Mouse (Mus musculus) monocyte, adult 5-6 weeks (primary cell): ENCODE results near the gene Kif6. TPM values are rescaled to one million over a fixed set of nuclear protein-coding genes. Genes with fewer than 3 reads are reported as not detected.

Source experiments
- ATAC-seq: fragments of 153-309, 156-312 bp; replicated peaks from 2 replicates; pipeline ENCODE4 v1.8.0; 2017; ENCODE audit warnings: mild to moderate bottlenecking; ENCODE audit not compliant: low TSS enrichment, insufficient number of reproducible peaks, severe bottlenecking, poor library complexity, low FRiP score
- total RNA-seq: library from RNA; stranded (forward); fragments of 200-1000, 200-491, 200-594 nt; gene quantifications from 3 replicates; pipeline ENCODE4 v1.2.3, GENCODE M21; 2017

The Kif6 gene
- total RNA-seq, 1 experiment from 2014 or later, result not detected

DNA sequence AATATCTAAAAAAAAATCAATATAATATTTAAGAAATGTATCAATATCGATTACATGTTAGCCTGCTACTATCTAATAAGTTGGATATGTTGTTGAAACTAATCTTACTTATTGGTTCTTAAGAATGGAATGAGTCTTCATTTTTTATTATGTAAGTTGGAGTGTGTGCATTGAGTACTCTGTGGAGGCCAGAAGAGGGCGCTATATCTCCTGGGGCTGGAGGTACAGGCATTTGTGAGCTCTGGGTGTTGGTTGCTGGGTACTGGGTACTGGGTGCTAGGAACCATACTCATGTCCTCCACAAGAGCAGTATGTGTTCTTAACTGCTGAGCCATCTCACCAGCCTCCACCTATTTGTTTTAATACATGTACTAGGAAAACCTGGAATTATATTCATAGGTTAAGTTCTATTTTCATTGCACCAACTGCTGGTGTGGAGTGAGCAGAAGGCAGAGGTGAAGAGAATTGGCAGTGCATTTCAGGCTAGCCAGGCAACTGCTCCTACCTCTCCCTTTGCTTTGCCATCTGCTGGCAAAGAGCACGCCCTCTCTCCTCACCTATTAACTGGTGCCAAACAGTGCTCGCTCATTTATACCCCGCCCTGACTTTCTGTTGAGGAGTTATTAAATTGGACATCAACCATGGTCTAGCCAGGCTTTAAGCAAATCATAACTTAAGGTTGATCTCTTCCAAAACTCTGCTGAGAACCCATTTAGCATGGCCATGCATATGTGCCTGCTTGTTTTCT lies 199.1 kb downstream of the Kif6 start:
- no peak for ATAC-seq

DNA sequence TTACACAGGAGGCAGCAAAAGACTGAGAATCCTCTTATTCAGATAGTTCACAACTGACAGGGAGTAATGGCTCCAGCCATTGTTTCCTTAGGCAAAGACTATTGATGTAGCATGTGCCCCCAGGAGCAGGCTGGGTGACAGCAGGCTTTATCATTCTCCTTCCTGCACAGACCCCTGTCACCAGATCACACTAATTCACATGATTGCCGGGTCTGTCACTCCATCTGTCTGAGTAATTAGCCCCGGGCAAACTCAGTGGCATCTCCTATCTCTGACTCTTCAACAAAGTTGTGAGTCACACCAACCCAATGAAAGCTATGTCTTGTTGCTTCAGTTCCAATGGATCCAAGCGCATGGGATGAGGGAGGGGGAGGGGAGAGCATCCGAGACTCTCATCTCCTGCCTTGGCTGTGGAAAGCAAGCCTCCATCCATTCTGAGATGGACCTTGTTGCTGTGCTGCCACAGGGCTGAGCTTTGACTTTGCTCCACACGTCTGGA lies 201.2 kb downstream of the Kif6 start:
- ATAC-seq, result no peak

DNA sequence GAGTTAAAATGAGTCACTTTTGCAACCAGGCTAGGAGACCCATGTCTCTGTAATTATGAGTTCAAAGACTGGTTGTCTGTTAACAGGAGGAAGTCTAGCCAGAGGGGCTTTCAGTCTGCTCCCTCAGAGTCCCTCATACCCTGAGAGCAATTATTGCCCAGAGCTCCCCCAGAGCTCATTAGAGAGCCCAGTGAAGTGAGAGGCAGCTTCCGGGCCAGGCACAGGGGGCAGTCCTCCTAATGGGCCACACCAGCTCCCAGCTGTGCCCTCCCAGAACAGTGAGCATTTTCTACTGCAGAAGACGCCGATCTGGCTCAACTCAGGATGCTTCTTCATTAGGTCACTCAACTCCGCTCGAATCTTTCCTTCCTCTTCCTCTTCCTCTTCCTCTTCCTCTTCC lies 201.8 kb downstream of the Kif6 start:
- no peak for ATAC-seq

DNA sequence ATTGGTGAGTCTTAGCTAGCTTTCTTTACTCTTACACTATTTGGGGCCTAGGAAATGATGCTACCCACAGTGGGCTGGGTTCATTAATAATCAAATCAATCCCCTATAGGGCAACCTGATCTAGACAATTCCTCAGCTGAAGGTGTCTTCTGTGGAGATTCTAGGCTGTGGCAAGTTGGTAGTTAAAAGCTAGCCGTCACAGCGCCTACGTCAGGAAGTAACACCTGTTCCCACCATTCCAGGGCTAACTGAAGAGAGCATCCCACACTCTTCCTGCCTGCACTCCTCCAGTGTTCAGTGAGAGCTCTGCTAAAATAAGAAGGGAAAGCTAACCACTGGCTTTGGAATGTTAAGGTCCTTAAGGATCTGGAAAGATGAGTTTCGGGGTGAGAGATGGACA lies 205.3 kb downstream of the Kif6 start:
- no peak for ATAC-seq

DNA sequence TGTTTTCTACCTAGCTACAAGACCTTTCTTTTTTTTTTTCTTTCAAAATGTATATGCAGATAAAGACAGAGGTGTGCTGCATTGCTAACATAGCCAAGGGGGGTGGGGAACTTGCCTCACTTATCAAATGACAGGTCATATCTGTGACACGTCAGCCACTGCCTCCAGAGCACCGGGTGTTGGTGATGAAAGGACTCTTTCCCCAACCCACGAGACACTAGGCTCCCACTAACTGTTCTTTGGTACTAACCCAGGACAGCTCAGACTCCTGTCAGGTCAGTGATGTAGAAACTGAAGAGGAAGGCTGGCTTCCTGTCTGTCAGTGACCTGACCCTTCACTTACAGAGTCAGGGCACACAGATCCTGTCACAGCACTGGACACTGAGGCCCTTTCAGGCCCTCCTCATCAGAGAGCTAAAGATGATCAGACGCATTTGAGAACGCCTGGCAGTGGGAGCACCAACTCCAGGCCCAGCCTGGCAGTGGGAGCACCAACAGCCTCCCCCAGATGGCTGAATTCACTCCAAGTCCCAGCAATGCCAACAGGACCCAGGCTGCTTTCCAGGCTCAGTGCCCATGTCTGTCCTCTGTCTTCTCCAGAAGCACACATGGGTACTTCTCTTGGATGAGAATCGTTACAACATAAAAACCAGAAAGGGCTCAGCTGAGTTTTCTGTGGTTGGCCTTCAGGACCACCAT lies 209.4 kb downstream of the Kif6 start:
- no peak for ATAC-seq

DNA sequence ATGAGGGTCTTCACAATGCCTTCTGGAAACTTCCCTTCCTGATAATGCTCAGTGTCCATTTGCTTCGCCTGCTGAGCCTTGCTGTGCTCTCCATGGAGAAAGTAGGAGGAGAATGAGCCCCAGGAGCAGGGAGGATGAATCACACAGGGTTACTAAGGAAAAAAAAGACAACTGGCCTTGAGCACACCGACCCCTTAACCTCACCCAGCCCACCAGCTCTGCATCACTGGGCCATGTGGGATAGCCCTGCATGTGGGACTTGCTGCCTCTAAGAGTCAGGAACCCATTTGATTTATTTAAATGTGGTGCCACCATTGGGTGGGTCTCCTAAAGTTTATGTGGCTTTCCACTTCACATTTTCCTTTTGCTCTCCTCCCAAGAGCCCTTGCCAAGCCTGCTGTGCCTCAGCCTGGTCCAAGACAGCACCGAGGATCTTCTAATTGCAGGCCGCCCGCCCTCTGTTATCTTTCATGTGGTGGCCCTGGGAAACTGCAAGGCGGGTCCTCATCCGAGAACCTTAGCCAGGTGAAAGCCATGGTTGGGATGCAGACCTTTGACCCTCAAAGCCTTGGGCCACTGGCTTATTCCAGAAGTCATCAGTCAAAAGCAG lies 210.0 kb downstream of the Kif6 start:
- ATAC-seq, result no peak

DNA sequence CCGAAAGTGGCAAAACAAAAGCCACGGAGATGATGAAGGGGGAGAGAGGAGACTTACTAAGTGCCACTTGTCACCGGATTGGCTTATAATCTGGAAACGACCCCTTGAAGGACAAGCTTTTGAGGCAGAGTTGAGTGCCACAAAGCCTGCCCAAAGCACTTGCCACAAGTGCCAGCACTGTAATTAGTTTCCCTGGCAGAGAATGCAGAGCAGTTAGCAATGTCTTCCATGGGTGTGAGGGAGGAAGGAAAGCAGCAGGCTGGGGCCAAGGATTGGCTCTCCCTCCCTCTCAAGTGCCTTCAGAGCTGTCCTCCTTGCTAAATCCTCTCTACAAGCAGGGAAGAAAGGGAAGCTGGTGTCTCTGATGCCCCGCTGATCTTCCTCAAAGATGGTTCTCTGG lies 210.9 kb downstream of the Kif6 start:
- no peak for ATAC-seq

DNA sequence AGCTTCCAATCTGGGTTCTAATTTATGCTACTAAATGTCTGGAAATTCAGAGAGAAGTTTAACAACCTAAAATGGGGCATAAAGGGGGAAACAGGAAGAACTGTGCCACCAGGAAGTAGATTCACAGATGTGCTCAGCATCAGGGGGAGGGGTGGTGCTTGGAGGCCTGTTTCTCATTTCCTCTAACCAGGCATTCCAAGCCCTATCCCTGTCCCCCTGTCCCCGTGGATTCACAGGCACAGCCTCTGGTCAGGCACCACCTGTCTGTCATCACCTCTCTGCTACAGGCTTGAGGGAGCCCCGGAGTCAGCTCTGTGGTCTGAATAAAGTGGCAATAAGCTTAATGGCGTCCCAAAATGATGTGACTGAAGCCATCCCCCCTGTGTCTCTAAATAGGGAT lies 216.8 kb downstream of the Kif6 start:
- no peak for ATAC-seq

DNA sequence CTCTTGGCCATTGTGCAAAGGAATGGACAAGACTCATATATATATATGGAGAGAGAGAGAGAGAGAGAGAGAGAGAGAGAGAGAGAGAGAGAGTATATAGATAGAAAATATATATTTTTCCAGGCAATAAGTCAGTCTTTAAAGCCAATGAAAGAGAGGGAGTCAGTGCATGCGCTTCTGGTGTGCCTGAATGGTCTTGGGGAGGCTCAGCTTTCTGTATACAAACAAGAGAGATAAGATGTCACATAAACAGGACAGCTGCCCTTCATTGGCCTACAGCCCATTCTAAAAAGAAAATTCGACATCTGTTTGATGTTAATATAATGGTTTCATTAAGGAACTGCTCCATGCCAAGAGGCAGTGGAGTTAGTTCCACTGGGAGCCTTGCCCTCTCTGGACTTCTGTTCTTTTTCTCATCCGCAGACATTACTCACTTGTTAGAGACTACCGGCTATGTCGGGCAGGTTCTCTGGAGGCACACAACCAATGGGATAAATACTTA lies 219.2 kb downstream of the Kif6 start:
- no peak for ATAC-seq

DNA sequence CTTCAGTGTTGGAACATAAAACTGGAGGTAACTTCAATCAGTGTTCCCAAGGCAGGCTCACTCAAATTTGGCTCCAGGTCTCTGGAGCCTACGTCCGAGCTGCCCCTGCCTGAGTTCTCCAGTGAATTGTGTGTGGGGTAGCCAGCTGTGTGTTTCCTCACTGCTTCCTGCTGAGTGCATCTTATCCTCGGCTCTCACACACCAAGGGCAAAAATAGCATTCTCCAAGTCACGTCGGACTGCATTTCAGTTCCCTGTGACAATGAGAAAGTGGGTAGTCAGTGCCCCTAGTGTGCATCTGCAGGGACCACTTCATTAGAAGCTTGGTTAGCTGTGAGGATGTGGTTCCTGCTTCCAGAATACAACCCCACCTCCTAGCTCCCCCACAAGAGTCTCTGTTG lies 222.5 kb downstream of the Kif6 start:
- ATAC-seq, result no peak

DNA sequence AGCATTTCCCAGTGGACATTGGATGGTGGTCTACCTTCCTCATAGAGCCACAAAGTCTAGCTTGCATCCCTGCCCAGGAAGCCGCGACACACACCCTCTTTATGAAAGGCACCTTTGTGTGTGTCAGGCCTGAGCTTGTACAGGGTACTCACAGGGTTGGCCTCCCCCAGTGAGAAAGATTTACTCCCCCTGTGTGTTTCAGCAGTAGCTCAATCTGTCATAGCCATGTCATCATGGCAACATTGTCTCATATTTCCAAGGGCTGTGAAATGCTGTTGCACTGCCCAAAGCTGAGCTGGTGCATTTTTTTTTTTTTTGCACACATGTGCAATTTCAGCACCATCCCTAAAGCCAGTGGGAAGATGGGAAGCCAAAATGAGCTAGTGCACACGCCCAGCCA lies 224.3 kb downstream of the Kif6 start:
- ATAC-seq, result no peak

DNA sequence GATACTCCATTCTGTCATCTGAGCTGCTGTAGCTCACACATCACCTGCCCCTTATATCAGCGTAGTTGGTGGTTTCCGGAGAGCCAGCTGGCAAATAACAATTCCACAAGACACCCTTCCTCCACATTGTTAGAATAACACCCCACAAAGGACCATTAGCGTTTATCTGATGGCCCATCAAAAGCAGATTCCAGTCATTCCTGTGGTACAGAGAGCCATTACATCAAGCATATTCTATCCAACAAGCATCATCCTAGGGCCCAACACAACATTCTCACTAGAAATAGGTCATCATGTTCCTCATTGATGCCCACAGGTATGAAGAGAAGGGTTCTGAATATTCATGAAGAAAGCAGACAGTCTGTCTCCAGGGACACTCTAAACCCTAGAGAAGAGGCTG lies 236.3 kb downstream of the Kif6 start:
- no peak for ATAC-seq

DNA sequence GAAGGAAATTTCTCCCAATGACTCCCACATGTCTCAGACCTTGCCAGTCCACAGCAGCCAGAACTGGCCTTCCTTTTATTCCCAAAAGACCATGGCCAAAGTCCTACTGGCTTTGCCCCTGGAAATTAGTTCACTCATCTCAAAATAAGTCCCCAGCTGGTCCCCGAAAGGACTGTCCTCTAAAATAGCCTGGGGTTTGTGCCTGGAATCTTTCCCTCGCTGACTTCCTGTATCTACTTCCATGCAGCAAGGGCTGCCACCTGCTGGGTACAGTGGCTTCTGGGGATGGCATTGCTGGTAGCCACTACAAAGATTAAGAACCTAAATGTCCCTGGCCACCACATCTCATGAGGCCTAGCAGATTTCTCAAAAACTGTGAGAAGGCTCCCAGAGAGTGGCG lies 237.2 kb downstream of the Kif6 start:
- ATAC-seq, result no peak

DNA sequence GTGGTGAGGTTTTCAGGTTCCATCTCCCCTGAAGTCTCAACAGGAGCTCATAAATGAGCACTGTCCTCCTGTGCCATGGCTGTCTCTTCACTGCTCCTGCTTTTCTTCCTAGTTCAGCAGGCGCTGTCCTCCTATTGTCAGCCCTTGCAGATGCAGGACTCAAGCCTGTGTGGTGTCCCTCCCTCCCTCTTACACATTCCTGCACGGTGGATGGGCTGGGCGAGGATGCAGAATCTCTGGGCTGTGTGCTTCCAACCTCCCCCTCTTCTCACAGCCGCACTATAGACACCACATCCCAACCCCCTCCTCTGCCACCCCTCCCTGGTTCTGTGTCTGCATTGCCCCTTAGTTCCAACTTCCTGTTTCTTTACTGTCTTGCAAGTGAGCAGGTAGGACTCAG lies 240.8 kb downstream of the Kif6 start:
- no peak for ATAC-seq

DNA sequence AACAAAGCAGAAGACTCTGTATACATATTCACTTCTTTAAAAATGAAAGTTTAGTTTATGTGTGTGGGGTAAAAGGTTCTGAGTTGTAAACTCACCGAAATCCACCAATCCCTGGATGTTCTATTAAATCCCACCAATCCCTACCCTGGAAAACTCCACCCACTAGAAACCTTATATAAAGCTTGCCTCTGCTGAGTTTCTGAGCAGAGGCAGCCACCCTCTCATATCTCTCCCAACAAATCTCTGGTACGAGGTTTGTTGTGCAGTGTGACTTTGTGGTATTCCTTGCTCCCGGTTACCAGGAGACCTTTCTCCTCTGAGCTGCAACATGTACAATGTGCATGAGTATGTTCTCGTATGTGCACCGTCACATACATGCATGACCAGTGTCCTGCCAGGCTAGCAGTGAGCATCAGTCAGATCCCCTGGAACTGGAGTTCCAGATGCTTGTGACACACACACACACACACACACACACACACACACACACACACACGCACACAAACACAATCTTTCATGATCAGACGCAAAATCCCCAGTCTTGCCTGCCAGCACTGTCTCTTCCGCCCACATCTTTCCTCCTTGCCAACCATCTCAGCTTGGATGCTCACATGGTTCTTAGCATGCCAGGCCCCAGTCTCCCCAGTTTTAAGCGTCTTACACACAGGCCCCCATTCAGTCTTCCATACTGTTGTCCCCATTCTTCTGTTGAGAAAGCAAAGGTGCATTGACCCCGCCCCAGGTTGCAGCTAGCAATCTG lies 245.3 kb downstream of the Kif6 start:
- ATAC-seq, result no peak

DNA sequence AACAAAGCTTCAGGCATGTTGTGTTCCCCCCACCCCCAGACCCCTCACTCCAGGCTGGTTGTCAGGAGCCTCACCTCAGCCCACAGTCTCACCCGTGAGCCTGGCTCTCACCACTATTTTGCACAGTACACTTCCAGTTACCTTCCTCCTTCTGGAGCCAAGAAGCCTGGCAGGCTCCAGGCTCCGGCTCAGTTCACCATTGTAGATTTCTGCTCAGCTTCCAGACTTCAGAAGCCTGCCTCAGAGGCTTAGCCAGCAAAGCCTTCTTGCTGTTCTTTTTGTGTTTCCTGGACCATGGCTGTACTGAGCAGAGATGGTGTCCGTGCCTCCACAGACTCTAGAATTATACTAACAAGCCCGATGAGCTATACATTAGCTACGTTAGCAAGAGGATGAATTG lies 248.7 kb downstream of the Kif6 start:
- ATAC-seq, result no peak

DNA sequence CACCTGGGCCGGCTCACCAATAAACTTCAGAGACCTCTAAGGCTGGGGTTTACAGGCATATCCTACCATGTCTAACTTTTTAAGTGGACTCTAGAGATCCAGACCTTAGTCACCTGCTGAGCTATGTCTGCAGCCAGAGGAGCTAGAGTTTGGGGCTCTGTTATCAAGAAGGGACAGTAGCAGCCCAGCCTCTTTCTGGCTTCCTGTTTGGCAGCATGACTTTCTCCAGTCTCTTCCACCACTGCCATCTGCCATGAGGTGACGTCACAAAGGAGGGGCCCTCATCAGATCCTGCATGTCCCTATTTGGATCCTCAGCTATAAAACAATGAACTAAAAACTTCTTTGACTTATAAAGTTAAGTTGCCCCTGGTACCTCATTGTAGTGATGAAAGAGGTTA lies 250.7 kb downstream of the Kif6 start:
- ATAC-seq, result no peak

DNA sequence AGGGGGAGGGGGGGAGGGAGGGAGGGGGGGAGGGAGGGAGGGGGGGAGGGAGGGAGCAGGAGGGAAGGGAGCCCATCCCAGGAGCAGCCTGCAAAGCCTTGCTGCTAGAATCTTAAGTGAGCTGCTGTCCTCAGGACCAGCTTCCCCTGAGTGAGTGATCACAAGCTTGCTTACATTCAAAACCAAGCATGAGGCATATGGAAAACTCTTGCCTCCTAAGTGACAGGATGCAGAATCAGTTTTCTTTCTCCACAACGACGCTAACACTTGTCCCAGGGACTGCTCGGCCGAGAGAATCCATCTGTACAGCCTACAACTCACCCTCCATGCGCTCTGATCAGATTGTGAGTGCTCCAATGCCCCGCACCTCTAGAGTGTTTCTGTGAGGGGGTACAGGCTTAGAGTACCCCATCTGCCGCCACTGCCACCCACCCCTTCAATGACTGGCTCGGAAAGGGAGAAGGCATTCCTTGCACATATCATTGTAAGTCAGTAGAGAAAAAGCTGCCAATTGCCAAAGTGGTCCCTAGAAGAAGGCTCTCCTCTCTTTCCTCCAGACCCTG lies 251.8 kb downstream of the Kif6 start:
- no peak for ATAC-seq
